Mouse (Mus musculus): Measurements from ENCODE around the gene Wwc2. TPM values are rescaled to one million over a fixed set of nuclear protein-coding genes. Genes with fewer than 3 reads are reported as not detected.
A peak's percentile ranks its signal among the peaks of the same experiment; 100 is the strongest.

Wwc2 gene
- polyA plus RNA-seq, 1 experiment from 2014 or later: 5.1 TPM

DNA sequence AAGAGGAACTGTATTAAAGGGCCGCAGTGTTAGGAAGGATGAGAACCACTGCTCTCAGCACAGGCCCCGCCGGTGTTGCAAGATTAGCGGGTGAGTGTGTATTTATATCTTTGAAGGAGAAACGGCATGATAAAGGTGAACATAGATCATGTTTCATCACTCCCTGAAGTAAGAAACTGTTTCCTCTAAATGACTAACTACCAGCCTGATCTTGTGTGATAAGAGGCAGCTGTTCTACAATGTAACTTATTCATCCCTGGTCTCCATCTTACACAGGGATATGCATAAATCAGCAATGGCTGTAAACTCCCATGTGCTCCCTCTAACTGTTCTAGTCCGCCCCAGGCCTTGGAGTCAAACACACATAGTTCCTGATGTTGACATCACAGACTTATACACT, 191.3 kb downstream of the Wwc2 start:
- H3K36me3 ChIP-seq (ENCODE audit: control insufficient read depth, insufficient read depth, low read length): no peaks in the 10 kb centered on the region
- ATAC-seq (ENCODE audit: low FRiP score, low TSS enrichment) (0 out of 2 replicates have a peak, but pooled peaks have one; percentile 35), DNase-seq (ENCODE audit: low spot score) (no peak)
- TF ChIP-seq CTCF (IDR thresholded peaks at IDR 0.05; ENCODE audit: low read depth) (no peak), EP300 (optimal IDR thresholded peaks at IDR 0.05) (no peak)
- no peaks in the 10 kb centered on the region for H3K27me3 ChIP-seq (ENCODE audit: control insufficient read depth, insufficient read depth, low read length)
- 45% methylated on average over 6 of the region's 6 CpGs for WGBS
- H3K4me1 ChIP-seq (replicated peaks; ENCODE audit: control insufficient read depth, insufficient read depth): no peaks in the 10 kb centered on the region
- H3K27ac ChIP-seq (replicated peaks): no peak overlapping the region
- no peak overlapping the region for H3K4me2 ChIP-seq (replicated peaks; ENCODE audit: low read depth)
- H3K9ac ChIP-seq (ENCODE audit: low read length): no peak overlapping the region
- H3K4me3 ChIP-seq (ENCODE audit: low read depth, low read length): no peak overlapping the region
- H3K9me3 ChIP-seq (ENCODE audit: control insufficient read depth, low read length): no peaks in the 10 kb centered on the region

DNA sequence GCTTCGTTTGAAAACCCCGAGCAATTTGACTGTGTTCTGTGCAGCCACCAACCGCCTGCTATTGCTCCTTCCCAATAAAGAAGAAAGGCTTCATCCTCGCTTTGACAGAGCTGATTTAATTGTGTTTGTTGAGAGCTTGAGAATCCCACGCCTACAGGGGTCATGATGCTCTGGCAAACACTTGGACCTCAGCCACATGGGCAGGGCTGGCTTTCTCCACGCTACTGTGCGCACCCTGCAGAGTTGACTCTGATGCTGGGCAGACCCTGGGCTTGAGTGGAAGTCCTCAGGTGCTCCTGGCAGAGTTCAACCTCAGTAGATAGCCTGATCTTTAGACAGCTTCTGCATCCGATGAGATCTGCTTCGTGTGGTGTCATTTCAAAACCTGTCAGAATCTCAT, 198.7 kb downstream of the Wwc2 start:
- Histone ChIP-seq H3K9me3 (ENCODE audit: control insufficient read depth, low read length) (no peaks in the 10 kb centered on the region), H3K4me2 (replicated peaks; ENCODE audit: low read depth) (no peak overlapping the region), H3K36me3 (ENCODE audit: control insufficient read depth, insufficient read depth, low read length) (no peaks in the 10 kb centered on the region), H3K4me3 (ENCODE audit: low read depth, low read length) (no peak overlapping the region), H3K27ac (replicated peaks) (no peak overlapping the region), H3K9ac (ENCODE audit: low read length) (no peak overlapping the region), H3K4me1 (replicated peaks; ENCODE audit: control insufficient read depth, insufficient read depth) (no peaks in the 10 kb centered on the region), H3K27me3 (ENCODE audit: control insufficient read depth, insufficient read depth, low read length) (no peaks in the 10 kb centered on the region)
- WGBS: 58% methylated on average over 9 of the region's 9 CpGs
- TF ChIP-seq CTCF (IDR thresholded peaks at IDR 0.05; ENCODE audit: low read depth) (no peak), EP300 (optimal IDR thresholded peaks at IDR 0.05) (no peak)
- DNase-seq (ENCODE audit: low spot score) (no peak), ATAC-seq (ENCODE audit: low FRiP score, low TSS enrichment) (no peak)

DNA sequence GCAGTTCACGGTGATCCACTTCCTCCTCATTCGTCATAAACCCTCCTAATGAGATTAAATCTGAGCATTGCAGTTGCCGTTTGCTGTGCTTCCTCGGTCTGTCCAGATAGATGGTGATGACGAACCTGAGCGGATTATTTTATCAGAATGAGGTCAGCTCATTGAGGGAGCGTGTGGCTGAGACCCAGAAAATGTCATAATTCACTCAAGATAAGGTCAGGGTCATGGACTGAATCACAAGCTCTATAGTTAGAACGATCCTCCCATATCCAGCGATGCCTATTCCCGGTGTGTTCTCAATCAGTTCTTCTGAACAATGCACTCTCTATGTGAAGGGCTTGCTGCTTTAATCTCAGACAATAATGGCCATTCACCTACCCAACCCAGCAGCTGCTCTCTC, 203.0 kb downstream of the Wwc2 start:
- H3K27ac ChIP-seq (replicated peaks): no peak overlapping the region
- no peak overlapping the region for H3K4me3 ChIP-seq (ENCODE audit: low read depth, low read length)
- H3K27me3 ChIP-seq (ENCODE audit: control insufficient read depth, insufficient read depth, low read length): no peaks in the 10 kb centered on the region
- peak; percentile 59 for ATAC-seq (ENCODE audit: low FRiP score, low TSS enrichment)
- TF ChIP-seq EP300 (optimal IDR thresholded peaks at IDR 0.05) (no peak), CTCF (IDR thresholded peaks at IDR 0.05; ENCODE audit: low read depth) (no peak)
- WGBS: 51% methylated on average over 10 of the region's 10 CpGs
- H3K4me1 ChIP-seq (replicated peaks; ENCODE audit: control insufficient read depth, insufficient read depth): no peaks in the 10 kb centered on the region
- no peaks in the 10 kb centered on the region for H3K9me3 ChIP-seq (ENCODE audit: control insufficient read depth, low read length)
- H3K4me2 ChIP-seq (replicated peaks; ENCODE audit: low read depth): no peak overlapping the region
- H3K36me3 ChIP-seq (ENCODE audit: control insufficient read depth, insufficient read depth, low read length): no peaks in the 10 kb centered on the region
- no peak overlapping the region for H3K9ac ChIP-seq (ENCODE audit: low read length)
- DNase-seq (ENCODE audit: low spot score): no peak

DNA sequence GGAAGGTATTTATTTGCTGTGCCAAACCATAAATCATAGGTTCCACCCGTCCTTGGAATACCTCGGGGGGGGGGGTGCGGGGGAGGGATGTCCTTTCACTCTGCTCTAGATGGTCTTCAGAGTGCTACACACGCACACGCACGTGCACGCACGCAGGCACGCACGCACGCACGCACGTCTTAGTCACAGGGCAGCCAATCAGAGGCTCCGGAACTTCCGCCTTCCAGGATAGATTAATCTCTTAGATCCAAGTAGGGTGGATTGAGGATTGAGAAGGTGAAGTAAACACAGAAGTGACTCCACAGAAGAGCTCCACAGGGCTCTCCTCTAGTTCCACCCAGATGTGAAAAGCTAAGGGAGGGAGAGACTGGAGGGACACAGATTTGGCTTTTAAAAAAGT, 204.4 kb downstream of the Wwc2 start:
- Histone ChIP-seq H3K36me3 (ENCODE audit: control insufficient read depth, insufficient read depth, low read length) (no peaks in the 10 kb centered on the region), H3K27me3 (ENCODE audit: control insufficient read depth, insufficient read depth, low read length) (no peaks in the 10 kb centered on the region), H3K4me3 (ENCODE audit: low read depth, low read length) (no peak overlapping the region), H3K4me2 (replicated peaks; ENCODE audit: low read depth) (no peak overlapping the region), H3K4me1 (replicated peaks; ENCODE audit: control insufficient read depth, insufficient read depth) (no peaks in the 10 kb centered on the region), H3K9ac (ENCODE audit: low read length) (no peak overlapping the region), H3K27ac (replicated peaks) (no peak overlapping the region), H3K9me3 (ENCODE audit: control insufficient read depth, low read length) (no peaks in the 10 kb centered on the region)
- TF ChIP-seq CTCF (IDR thresholded peaks at IDR 0.05; ENCODE audit: low read depth): no peak
- TF ChIP-seq EP300 (optimal IDR thresholded peaks at IDR 0.05): no peak
- no peak for ATAC-seq (ENCODE audit: low FRiP score, low TSS enrichment)
- WGBS: 88% methylated on average over 15 of the region's 15 CpGs
- no peak for DNase-seq (ENCODE audit: low spot score)

DNA sequence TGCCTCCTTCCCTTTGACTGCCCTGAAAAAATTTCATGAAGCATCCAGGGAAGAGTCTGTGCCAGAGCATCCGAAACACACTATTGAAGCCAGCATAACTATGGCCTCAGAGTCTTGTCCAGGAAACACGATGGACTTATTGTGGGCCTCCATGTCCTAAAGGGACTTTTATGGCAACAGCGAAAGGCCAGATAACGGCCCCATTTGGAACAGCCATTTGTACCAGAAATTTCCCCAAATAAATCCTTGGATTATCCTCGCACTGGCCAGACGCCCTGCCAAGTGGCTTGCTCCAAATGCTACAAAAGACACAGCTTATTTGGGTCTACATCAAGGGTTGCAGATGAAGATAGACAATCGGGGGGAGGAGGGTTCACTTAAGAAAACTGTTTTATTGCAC, 206.3 kb downstream of the Wwc2 start:
- ATAC-seq (ENCODE audit: low FRiP score, low TSS enrichment) (no peak), DNase-seq (ENCODE audit: low spot score) (no peak)
- H3K4me1 ChIP-seq (replicated peaks; ENCODE audit: control insufficient read depth, insufficient read depth): no peaks in the 10 kb centered on the region
- no peak overlapping the region for H3K4me2 ChIP-seq (replicated peaks; ENCODE audit: low read depth)
- H3K4me3 ChIP-seq (ENCODE audit: low read depth, low read length): no peak overlapping the region
- H3K27ac ChIP-seq (replicated peaks): no peak overlapping the region
- no peak overlapping the region for H3K9ac ChIP-seq (ENCODE audit: low read length)
- H3K9me3 ChIP-seq (ENCODE audit: control insufficient read depth, low read length): no peaks in the 10 kb centered on the region
- 62% methylated on average over 7 of the region's 7 CpGs for WGBS
- no peaks in the 10 kb centered on the region for H3K27me3 ChIP-seq (ENCODE audit: control insufficient read depth, insufficient read depth, low read length)
- TF ChIP-seq EP300 (optimal IDR thresholded peaks at IDR 0.05) (no peak), CTCF (IDR thresholded peaks at IDR 0.05; ENCODE audit: low read depth) (no peak)
- H3K36me3 ChIP-seq (ENCODE audit: control insufficient read depth, insufficient read depth, low read length): no peaks in the 10 kb centered on the region

DNA sequence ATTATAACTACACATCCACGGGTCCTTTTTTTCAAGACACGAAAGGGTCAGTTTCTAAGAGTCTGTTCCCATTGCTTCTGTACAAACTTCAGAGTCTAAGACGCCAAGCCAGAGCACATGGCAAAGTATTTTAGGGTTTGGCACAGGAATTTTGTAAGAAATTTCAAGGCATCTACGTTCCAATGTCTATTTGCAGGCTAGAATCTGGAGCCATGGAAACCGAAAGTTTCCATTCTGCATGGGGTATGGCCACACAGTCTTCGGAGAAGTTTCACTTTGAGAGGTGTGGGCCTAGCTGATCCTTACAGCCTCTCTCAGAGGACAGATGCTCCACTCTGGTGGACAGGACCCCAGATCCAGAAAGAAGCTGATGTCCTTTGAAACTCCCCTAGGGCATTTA, 206.8 kb downstream of the Wwc2 start:
- no peaks in the 10 kb centered on the region for H3K4me1 ChIP-seq (replicated peaks; ENCODE audit: control insufficient read depth, insufficient read depth)
- no peak overlapping the region for H3K9ac ChIP-seq (ENCODE audit: low read length)
- no peak overlapping the region for H3K27ac ChIP-seq (replicated peaks)
- H3K36me3 ChIP-seq (ENCODE audit: control insufficient read depth, insufficient read depth, low read length): no peaks in the 10 kb centered on the region
- no peaks in the 10 kb centered on the region for H3K9me3 ChIP-seq (ENCODE audit: control insufficient read depth, low read length)
- ATAC-seq (ENCODE audit: low FRiP score, low TSS enrichment) (no peak), DNase-seq (ENCODE audit: low spot score) (no peak)
- TF ChIP-seq EP300 (optimal IDR thresholded peaks at IDR 0.05): no peak
- no peak for TF ChIP-seq CTCF (IDR thresholded peaks at IDR 0.05; ENCODE audit: low read depth)
- no peak overlapping the region for H3K4me3 ChIP-seq (ENCODE audit: low read depth, low read length)
- WGBS: 75% methylated on average over 6 of the region's 6 CpGs
- H3K27me3 ChIP-seq (ENCODE audit: control insufficient read depth, insufficient read depth, low read length): no peaks in the 10 kb centered on the region
- no peak overlapping the region for H3K4me2 ChIP-seq (replicated peaks; ENCODE audit: low read depth)
